Mouse (Mus musculus): ENCODE measurements at regions not wholly inside any gene's neighbourhood (a gene's known extent, or its start where the extent isn't known, plus 50 kb on each side); places are given as distances from the start of the nearest gene placed in this dataset.

DNA sequence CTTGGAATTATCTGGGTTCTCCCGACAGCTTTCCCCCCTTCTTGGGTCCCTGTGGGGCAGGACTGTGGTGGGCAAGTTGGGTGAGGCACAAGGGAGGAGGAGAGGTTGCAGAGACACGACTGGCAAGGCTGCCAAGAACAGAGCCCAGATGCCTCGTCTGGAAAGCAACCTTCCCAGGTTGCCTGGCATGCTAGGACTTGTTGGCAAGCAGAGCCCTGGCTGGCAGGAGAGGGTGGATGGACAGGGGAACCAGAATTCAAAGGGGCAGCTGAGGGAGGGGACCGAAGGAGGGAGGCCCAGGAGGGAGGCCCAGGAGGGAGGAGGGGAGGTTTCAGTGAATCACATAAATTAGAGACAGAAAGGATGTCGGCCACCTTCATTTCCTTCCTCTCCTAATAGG lies 274.8 kb downstream of the Sox9 start:
- TF ChIP-seq EP300 (IDR thresholded peaks at IDR 0.05; ENCODE audit: low read length) (no peak), CTCF (conservative IDR thresholded peaks at IDR 0.05 in 1 of 2, IDR thresholded peaks at IDR 0.05 in 1 of 2; ENCODE audit: low read depth in 2 of 2, low read length in 2 of 2) (no peak), MAX (IDR thresholded peaks at IDR 0.05; ENCODE audit: low read length) (no peak), POLR2A (IDR thresholded peaks at IDR 0.05; ENCODE audit: low read depth, low read length) (no peak), BHLHE40 (IDR thresholded peaks at IDR 0.05; ENCODE audit: low read depth, low read length) (no peak), RAD21 (IDR thresholded peaks at IDR 0.05; ENCODE audit: low read depth, low read length) (no peak), SIN3A (IDR thresholded peaks at IDR 0.05; ENCODE audit: low read length) (no peak), ELF1 (IDR thresholded peaks at IDR 0.05; ENCODE audit: low read depth, low read length) (no peak), IRF4 (IDR thresholded peaks at IDR 0.05; ENCODE audit: low read depth, low read length) (no peak), E2F4 (IDR thresholded peaks at IDR 0.05; ENCODE audit: insufficient replicate concordance, low read depth, low read length) (no peak), ZKSCAN1 (IDR thresholded peaks at IDR 0.05; ENCODE audit: borderline replicate concordance, low read depth, low read length) (no peak), MEF2A (IDR thresholded peaks at IDR 0.05; ENCODE audit: borderline replicate concordance, low read depth, low read length) (no peak), MAFK (IDR thresholded peaks at IDR 0.05; ENCODE audit: insufficient replicate concordance, low read length) (no peak)
